Mouse (Mus musculus) left cerebral cortex, postnatal 14 days (tissue): ENCODE results near the gene Frmd6. TPM values are rescaled to one million over a fixed set of nuclear protein-coding genes. Genes with fewer than 3 reads are reported as not detected.
A peak's percentile ranks its signal among the peaks of the same experiment; 100 is the strongest.

Experiments
- DNase-seq, 2 experiments: peaks; one replicate each; pipeline ENCODE4 v3.0.0; 2021 to 2022; ENCODE audit warnings: low spot score in 2 of 2, mixed read lengths in 1 of 2
- intact Hi-C: fragments of 180-260 bp; cut with DNase I; formaldehyde crosslinking; loops from one replicate; pipeline ENCODE4 v1.15.1; 2025
- long read RNA-seq, 2 experiments: library from polyadenylated mRNA; stranded (forward); transcript quantifications; one replicate each; pipeline ENCODE4 v2.0.0; 2021
- total RNA-seq, 2 experiments: library from RNA; stranded (reverse); gene quantifications; 2 replicates each; pipeline ENCODE4 v1.2.3; 2021

The Frmd6 gene
- total RNA-seq, result 10 to 100 TPM; 20.8 to 28.5 TPM
- long read RNA-seq, experiment 1, full-length matches to known transcripts, result 14 of 27 reads
- long read RNA-seq, experiment 1, partial matches to known transcripts, result 1 of 27 reads
- long read RNA-seq, experiment 1, other reads (novel, unspliced or antisense), result 12 of 27 reads
- long read RNA-seq, experiment 2, full-length matches to known transcripts, result 4 of 16 reads
- long read RNA-seq, experiment 2, partial matches to known transcripts, result 4 of 16 reads
- long read RNA-seq, experiment 2, other reads (novel, unspliced or antisense), result 8 of 16 reads

DNA sequence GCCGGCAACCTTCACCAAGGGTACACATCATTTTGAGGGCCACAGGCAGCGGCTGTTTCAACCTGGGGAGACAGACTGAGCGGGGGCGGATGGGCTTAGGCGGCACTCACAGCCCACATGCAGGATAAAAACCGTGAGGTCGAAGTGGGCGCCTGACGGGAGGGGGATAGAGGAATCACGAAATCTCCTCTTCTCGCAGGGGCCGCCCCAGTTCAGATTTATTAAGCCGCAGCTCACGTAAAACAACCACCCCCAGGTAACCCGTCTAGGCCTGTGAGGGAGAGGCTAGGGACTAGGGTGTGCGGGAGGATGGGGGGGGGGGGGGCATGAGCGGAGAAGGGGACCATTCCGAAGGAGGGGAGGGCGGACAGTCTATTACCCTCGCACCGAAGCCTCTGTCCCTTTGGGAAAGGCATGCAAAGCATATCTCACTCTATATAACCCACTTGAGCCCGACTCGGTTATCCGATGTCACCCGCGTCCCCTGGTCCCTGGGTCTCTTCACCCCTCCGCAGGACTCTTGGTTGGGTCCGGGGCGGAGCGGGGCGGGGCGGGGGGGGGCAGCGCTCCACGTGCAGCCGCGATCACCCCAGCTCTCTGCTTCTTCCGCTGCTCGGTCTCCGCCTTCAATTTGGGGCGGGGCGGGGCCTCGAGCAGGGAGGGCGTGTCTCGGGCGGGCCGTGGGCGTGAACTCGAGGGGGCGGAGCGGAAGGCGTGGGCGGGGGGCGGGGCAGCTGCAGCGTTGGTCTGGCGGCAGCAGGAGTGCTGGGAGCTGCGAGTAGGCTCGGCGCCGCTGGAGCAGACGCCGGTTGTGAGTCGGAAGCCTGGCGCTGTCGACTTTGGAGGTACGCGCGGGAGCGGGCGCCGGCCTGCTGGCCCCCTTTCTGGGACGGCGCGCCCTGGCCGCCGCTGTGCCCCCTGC lies at the start of gene Frmd6:
Frmd6 (plus strand) TSS at position 786 of the 922 bp plus-strand sequence.
- peak; percentile 90 to 92 for DNase-seq
- intact Hi-C loops, result loop anchor here (2.0 to 10.0 kb wide), 5 partner anchors 84 to 320 kb away; no protein-coding TSS in a partner anchor

DNA sequence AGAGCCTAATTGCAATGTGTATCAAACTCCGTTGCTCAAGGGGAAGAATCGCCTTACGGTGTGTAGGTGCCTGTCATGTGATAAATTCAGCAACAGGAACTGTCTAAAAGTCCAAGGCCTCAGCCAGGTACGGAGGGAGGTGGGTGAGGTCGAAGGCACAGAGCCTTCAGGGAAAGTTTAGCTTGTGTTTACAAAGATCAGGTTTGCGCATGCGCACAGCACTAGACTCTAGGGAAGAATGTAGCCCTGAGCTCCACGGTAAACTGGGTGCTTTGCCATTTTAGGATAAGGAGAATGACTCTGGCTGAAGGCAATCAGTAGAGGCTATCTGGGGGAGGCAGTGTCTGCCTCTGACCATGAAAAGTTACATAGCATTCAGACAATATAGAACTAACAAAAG lies 49.7 kb upstream of the Frmd6 start:
- intact Hi-C loops, result no loop called here
- no peak for DNase-seq

DNA sequence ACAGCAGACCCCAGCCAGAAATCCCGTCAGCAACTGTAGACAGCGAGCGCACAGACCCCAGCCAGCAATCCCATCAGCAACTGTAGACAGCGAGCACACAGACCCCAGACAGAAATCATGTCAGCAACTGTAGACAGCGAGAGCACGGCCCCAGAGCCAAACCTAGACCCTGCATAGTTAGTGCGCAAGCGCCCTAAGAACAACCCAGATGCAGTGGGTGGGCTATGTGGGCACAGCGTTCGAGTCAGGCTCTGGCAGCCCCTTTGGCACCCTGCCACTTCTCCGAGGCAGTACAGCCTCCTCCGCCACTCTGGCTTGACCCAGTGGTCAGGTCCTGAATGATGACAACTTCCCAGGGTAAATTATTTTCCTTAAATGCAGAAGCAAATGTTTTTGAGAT lies 48.6 kb upstream of the Frmd6 start:
- DNase-seq, result peak in 1 of 2 experiments; percentile 23
- intact Hi-C loops, result no loop called here

DNA sequence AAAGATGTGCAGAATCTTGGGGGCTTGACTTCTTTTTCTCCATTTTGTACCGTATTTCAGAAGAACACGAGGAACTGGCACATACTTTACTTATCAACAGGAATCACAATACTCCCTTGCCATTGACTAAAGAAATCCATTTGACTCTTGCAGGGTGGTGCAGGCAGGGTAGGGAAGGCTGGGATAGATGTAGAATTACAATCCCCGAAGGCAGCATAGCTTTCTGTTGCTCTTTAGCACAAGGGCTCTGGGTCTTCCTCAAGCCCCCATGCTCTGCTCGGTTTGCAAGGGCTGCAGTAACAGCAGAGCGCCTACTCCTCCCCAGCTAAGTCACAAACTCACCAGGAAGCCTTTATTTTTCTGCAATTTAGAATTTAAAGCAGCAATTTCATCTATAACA lies 47.8 kb upstream of the Frmd6 start:
- DNase-seq, result no peak
- intact Hi-C loops, result no loop called here

DNA sequence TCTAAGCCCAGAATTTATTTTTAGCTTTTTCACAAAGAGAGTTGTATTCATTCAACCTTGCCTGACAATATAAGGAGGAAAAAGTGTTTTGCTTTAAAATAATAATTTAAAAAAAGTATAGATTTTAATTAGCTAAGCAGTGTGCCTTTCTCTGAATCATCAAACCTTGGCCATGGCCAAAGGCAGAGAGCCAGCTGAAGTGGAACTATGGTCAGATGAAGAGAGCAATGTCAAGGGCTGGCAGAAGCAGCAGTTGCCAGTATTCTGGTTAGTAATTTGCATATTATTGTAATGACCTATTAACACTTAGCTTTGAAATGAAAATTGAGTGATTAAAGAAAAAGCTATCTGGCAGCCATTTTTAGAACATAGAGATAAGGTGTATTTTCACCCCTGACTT lies 47.4 kb upstream of the Frmd6 start:
- no peak for DNase-seq
- intact Hi-C loops, result no loop called here

DNA sequence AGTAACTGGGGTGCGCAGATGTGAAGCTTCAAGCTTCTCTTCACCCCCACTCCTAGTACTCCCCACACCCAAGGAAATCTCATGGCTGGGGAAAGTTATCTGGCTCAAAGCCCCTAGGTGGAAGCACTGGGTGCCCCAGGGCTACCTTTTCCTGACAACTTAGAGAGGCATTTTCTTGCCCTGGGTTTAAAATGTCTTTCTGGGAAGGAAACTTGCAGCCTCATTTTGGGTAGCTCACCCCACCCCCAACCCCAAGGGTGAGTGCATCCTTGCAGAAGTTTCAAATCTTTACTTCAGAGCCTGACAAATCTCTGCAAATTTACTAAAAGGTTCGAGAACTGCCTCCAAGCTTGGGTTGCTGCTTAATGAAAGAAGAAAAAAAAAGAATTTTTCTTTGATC lies 47.0 kb upstream of the Frmd6 start:
- intact Hi-C loops, result no loop called here
- no peak for DNase-seq

DNA sequence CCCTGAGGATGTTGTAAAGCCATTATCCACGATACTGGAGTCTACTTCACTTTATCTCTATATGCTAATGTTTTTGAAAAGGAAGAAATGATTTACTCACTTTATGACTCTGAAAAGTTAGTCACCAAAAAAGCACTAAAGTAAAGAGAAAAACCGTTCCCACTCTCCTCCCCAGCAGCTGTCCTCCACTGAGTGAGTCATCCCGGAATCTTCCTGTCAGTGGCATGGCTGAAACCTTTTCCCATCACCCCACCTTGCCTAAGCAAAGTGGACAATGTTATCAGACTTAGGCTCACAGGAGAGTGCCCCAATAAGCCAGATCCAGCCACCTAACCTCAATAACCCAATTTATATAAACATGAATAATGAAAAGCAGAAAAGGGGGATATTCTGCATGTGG lies 46.6 kb upstream of the Frmd6 start:
- intact Hi-C loops, result no loop called here
- DNase-seq, result no peak

DNA sequence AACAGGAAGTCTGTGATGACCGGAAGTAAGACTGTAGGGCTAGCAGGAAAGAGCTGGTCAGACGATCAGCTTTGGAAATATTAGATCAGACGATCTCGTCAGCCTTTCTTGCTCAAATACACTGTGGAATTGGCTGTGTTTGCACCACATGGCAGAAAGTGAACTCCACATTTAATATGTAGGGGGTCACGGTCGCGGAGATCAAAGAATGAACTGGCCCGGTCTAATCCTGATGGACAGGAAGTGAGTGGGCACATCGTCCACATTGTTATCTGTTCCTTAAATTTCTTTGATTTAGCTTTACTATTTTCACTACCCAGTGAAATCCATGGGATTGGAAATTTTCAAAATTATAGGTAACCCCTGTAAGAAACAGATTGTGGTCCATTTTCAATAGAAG lies 42.3 kb upstream of the Frmd6 start:
- DNase-seq, result no peak
- intact Hi-C loops, result no loop called here

DNA sequence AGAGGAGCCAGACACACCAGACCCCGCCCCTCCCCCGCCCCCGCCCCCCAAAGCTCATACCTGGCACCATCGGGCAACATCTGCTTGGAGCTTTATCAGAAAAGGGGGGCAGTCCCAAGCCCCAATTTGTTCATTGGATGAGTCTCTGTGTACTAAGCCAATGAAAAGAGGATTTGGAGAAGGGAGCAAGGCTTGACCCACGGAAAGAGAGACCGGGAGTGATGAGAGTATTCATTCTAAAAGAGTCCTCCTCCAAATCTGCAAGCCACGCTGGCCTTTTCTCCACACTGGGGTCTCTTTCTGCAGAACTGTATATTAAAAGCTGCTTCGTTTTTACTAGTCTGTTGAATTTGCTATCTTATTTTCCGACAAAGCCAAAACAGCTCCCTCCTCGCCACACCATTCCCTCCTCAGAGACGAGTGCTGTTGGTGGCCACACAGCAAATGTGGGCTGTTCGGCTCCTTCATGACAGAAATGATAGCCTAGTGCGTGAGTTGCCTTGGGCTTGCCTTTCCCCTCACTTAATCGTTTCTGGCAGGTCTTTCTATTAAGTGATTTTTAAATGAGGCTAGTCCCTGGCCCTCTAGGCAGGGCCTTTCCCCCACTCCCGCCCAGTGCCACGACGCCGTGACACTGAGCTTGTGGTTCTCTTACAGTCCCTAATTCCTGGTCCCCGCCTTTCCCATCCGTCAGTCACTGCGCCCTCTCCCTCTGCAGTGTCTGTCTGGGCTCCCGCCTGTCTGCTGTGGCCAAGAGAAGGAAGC lies 41.7 kb upstream of the Frmd6 start:
- intact Hi-C loops, result no loop called here

DNA sequence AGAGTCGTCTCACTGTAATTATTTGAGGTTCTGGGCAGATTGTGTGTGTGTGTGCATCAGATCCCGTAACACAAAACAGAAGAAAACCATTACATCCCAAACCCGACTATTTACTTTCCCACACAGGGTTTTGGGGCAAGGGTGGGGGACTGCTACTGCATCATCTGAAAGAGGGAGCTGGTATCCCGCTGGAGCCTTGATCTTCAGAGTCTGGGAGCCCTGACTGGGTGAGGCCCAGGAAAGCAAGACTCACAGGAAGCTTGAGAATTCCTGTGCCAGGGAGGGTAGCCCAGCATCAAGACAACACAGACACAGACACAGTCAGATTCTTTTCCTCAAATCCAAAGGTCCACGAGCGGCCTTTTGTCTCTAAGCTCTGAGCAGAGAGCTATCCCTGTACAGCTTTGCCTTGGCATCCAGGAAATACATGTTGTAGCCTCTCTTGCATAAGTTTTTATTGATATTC lies 41.0 kb upstream of the Frmd6 start:
- DNase-seq, result no peak
- intact Hi-C loops, result no loop called here

More for the DNA sequence above, 41.7 kb upstream of the Frmd6 start:
- DNase-seq, result no peak

DNA sequence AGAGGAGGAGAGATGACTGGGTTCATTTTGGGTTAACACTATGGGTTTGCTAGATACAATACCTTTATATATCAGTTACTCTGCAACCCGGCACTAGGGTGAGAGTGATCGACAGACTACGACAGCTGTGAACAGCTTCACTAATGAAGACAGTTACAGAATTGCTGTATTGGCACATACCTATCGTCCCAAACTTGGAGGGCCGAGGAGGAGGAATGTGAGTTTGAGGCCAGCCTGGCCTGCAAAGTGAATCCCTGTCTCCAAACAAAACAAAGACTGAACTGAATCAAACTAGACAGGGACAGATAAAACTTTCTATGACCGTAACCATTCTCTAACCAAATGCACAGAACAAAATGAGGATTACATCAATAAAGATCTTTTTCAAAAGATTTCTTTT lies 36.0 kb upstream of the Frmd6 start:
- intact Hi-C loops, result no loop called here
- DNase-seq, result no peak

DNA sequence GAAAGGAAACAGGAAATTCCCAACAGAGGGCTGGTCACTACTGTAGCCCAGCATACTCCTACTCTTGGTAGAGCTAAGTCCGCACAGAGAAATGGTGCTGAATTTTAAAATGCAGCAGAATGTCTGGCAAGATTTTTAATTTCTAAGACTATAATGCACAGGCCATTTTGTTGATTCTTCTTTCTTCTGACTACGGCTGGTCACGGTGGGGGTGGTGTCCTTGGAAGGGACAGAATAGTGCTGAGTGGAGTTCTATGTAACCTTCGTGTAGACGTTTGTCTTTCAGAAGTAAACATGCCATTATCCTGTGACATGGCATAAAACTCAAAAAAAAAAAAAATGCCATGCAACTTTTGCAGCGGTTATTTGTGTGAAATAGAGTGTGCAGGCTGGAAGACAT lies 32.0 kb upstream of the Frmd6 start:
- DNase-seq, result no peak
- intact Hi-C loops, result no loop called here

DNA sequence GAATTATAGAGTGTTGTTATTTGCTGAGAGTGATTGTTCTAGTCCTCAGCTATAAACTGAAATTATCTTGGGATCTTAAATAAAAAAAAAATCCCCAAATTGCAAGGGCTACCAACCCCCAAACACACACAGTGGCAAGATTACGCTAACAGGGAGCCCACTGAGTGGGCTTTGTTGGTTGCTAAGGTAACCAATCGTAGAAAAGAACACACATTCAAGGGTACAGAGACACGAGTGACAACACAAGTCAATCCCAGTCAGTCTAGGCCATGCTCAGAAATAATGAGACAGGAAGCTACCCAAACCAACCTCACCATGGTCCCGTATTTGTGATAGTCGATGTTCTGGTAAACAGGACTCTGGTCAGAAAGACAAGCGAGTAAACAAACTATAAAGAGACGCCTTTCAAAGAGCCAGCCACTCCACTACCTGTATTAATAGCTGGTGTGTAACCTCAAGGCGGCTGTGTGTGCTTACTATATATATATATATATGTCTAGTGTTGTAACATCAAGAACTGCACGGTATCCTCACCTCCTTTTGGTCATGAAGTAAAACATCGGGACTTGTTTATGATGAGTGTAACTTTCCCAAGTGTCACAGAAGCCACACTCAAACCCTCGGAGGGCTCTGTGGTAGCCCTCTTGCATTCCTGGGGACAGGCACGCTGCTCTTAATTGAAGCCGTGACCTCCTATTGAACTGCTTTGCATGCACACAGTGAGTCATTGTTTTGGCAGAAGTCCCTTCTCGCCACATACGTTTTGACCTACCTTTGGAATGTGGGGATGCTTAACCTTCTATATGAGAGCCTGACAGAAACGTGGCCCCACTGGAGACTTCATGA lies 30.5 kb upstream of the Frmd6 start:
- DNase-seq, result no peak

DNA sequence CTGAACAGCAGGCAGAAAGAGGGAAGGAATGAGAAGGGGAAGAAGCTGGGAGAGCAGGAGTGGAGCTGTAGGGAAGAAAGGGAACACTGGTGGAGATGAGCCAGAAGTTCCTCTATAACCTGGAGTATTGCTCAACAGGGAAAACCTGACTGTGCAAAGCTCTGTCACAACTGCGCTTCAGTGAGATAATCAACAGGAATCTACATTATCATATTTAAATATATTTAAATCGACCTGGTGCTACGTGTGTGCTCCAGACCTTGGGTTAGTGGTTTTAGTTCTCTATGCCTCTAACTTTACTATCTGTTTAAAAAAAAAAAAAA lies 30.0 kb upstream of the Frmd6 start:
- DNase-seq, result no peak
- intact Hi-C loops, result no loop called here

More for the DNA sequence above, 30.5 kb upstream of the Frmd6 start:
- intact Hi-C loops, result no loop called here

DNA sequence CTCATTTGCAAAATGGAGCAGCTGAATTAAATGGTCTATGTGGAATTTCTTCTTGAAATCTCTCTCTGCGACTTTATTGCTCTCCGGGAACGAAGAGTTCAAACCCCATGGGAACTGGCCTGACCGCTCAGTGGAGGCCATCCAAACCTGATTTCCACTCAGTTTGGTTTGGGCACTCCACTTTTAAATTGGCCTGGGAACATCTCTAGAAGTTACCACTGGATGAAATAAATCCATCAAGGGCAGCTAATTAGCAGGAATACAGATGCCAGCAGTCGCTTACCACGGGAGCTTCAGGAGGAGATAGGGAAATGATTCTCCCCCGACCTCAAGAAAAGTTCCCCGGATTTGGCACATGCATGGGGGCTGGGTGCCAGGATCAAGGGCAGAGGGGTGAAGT lies 26.8 kb upstream of the Frmd6 start:
- DNase-seq, result no peak
- intact Hi-C loops, result no loop called here

DNA sequence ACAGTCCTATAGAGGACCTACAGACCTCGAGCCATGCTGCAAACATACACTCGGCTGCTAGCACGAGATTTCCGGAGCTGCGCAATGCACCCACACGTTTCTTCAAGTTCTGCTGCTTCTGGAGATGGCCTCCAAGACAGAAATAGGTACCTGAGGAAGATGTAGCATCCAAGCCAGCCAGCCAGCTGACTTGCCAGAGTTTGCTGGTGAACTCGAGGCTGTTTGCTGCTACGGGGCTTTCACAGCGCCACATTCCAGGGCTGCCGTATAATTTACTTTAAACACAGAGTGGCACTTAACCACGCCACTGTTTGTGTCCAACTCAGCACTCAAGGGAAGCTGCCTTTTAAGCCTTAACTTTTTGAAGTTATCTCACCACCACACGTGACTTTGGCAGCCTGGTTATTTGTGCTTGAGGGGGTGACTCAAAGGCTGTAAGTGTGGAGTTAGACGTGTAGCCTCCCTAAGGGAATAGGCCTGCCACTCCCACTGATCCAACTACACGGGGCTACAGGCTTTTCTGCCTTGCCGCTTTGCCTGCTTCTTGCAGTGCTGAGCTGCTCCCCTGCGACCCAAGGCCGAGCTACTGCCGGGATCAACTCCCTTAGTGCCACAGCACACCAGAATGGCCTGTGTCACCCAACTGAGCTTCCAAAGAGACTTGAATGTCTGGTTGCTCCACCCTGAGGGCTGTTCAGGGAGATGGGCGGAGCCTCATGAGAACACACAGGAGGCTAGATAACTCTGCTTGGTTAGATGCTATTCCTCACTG lies 25.9 kb upstream of the Frmd6 start:
- DNase-seq, result peak; percentile 34 to 58

DNA sequence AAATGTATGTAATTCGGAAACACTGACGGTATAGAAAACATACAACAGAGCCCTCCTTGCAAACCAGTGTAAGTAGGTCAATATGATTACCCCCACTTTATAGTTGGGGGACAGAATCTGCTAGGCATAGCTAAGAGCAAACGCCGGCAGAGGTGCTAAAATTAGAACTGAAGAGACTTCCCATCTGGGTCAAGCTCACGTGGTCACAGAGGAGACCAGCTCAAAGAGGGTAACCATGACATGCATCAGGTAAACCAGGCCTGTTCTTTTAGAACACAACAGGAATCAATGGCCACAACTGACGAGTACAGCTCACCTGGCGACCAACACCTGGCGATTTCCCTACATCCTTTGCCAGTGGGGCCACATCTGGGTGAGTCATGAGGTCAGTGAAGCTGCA lies 25.2 kb upstream of the Frmd6 start:
- no peak for DNase-seq
- intact Hi-C loops, result no loop called here

More for the DNA sequence above, 25.9 kb upstream of the Frmd6 start:
- intact Hi-C loops, result no loop called here

DNA sequence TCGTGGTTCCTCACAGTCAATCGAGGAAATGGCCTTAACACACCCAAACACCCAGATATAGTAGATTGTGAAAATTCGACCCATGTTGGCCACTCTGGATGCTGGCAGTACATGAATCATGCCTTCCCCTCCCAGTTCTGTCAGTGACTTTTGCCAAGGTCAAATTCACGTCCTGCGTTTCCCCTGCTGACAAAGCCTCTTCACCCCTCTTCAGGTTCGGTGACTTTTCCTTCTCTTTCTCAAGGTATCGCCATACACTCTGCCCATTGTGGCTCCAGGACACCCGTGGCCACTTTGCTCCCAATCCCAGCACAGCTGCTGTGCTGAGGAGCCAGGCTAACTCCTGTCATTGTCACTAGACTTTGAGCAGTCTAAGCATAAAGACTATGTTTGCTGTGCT lies 24.0 kb upstream of the Frmd6 start:
- intact Hi-C loops, result no loop called here
- no peak for DNase-seq
